Comparison of ENCODE assay signal across 15 mouse cellular contexts in genomic region chr1:133162981-133163380, GRCm38 (mm10). TPM values are rescaled to one million over a fixed set of nuclear protein-coding genes. Genes with fewer than 3 reads are reported as not detected.
DNase-seq lines count a peak whose midpoint lies in the region; ATAC-seq lines count a peak whose summit lies in the region.
"Had no signal": no experiment of that assay in that cellular context is flagged by ENCODE, and none has a peak within 500 bp of the region (broad histone marks: within the 10 kb centered on the region; RNA-seq: fewer than 3 reads in every experiment).

No protein-coding gene starts in this region.

- H3K9me3 ChIP-seq in forebrain, embryonic 13.5 days (replicated peaks) = no peaks in the 10 kb centered on the region
- no peaks in the 10 kb centered on the region for H3K9me3 ChIP-seq in forebrain, embryonic 15.5 days
- no peaks in the 10 kb centered on the region for H3K9me3 ChIP-seq in midbrain, embryonic 11.5 days (ENCODE audit: control insufficient read depth, low read length)
- no peaks in the 10 kb centered on the region for H3K9me3 ChIP-seq in midbrain, embryonic 16.5 days (replicated peaks; ENCODE audit: control insufficient read depth, low read length, poor library complexity, severe bottlenecking)
- H3K9me3 ChIP-seq in stomach, embryonic 16.5 days (replicated peaks; ENCODE audit: control insufficient read depth, low read length) = no peaks in the 10 kb centered on the region
- H3K9me3 ChIP-seq: embryonic facial prominence, embryonic 13.5 days had no signal

- peak; percentile 83 for DNase-seq in midbrain, embryonic 11.5 days (ENCODE audit: low spot score, missing footprints)
- peak; percentile 73 for DNase-seq in large intestine, adult 2 months (ENCODE audit: low read depth, low spot score)
- DNase-seq in left cerebral cortex, postnatal 36 days (ENCODE audit: low spot score in 2 of 2) = no peak
- DNase-seq: forebrain, postnatal 0 days; gastrocnemius, adult 2 months; kidney, adult 11 months; liver; lung, adult 2 months; right cerebral cortex, adult 18-20 months had no signal

- WGBS in forebrain, embryonic 13.5 days = 64% methylated on average over 8 of the region's 8 CpGs
- 60% methylated on average over 8 of the region's 8 CpGs for WGBS in forebrain, embryonic 15.5 days
- WGBS in midbrain, embryonic 11.5 days = 59% methylated on average over 8 of the region's 8 CpGs
- 55% methylated on average over 8 of the region's 8 CpGs for WGBS in midbrain, embryonic 16.5 days
- 18% methylated on average over 8 of the region's 8 CpGs for WGBS in large intestine, adult 2 months
- 35% methylated on average over 8 of the region's 8 CpGs for WGBS in stomach, embryonic 16.5 days

- H3K27me3 ChIP-seq in forebrain, embryonic 13.5 days = peaks cover 67% of the 10 kb centered on the region
- H3K27me3 ChIP-seq in forebrain, embryonic 15.5 days = peaks cover 40% of the 10 kb centered on the region
- H3K27me3 ChIP-seq in midbrain, embryonic 11.5 days (ENCODE audit: control insufficient read depth, insufficient read depth, low read length) = peaks cover 24% of the 10 kb centered on the region
- H3K27me3 ChIP-seq in midbrain, embryonic 16.5 days (ENCODE audit: control insufficient read depth, insufficient read depth, low read depth, low read length) = peaks cover 21% of the 10 kb centered on the region
- peaks cover 15% of the 10 kb centered on the region for H3K27me3 ChIP-seq in stomach, embryonic 16.5 days (ENCODE audit: control insufficient read depth, insufficient read depth, low read length)

- H3K4me1 ChIP-seq in forebrain, embryonic 13.5 days = peaks cover 26% of the 10 kb centered on the region
- H3K4me1 ChIP-seq in forebrain, embryonic 15.5 days = peaks cover 22% of the 10 kb centered on the region
- peaks cover 2% of the 10 kb centered on the region; the same call in 1 of the 2 replicates for H3K4me1 ChIP-seq in midbrain, embryonic 11.5 days (ENCODE audit: control insufficient read depth, insufficient read depth, low read length)
- peaks cover 13% of the 10 kb centered on the region for H3K4me1 ChIP-seq in midbrain, embryonic 16.5 days (ENCODE audit: control insufficient read depth, insufficient read depth, low read length)
- H3K4me1 ChIP-seq in stomach, embryonic 16.5 days (ENCODE audit: control insufficient read depth, insufficient read depth, low read length) = peaks cover 21% of the 10 kb centered on the region

- H3K27ac ChIP-seq in forebrain, embryonic 13.5 days = no peak overlapping the region
- H3K27ac ChIP-seq in forebrain, embryonic 15.5 days (replicated peaks) = no peak overlapping the region
- H3K27ac ChIP-seq in midbrain, embryonic 11.5 days (ENCODE audit: low read depth, low read length) = no peak overlapping the region
- no peak overlapping the region for H3K27ac ChIP-seq in midbrain, embryonic 16.5 days (ENCODE audit: low read length)
- peak overlapping the region; percentile 78 for H3K27ac ChIP-seq in stomach, embryonic 16.5 days (ENCODE audit: low read length)
- H3K27ac ChIP-seq: embryonic facial prominence, embryonic 13.5 days; gastrocnemius, adult 2 months had no signal

- H3K36me3 ChIP-seq in forebrain, embryonic 13.5 days (ENCODE audit: poor library complexity, severe bottlenecking) = no peaks in the 10 kb centered on the region
- H3K36me3 ChIP-seq in forebrain, embryonic 15.5 days = no peaks in the 10 kb centered on the region
- no peaks in the 10 kb centered on the region for H3K36me3 ChIP-seq in midbrain, embryonic 11.5 days (ENCODE audit: control insufficient read depth, insufficient read depth, low read length)
- no peaks in the 10 kb centered on the region for H3K36me3 ChIP-seq in midbrain, embryonic 16.5 days (ENCODE audit: control insufficient read depth, insufficient read depth, low read length)
- H3K36me3 ChIP-seq in stomach, embryonic 16.5 days (ENCODE audit: control insufficient read depth, insufficient read depth, low read length) = no peaks in the 10 kb centered on the region
- H3K36me3 ChIP-seq: embryonic facial prominence, embryonic 13.5 days had no signal

- H3K9ac ChIP-seq in forebrain, embryonic 13.5 days = no peak overlapping the region
- no peak overlapping the region for H3K9ac ChIP-seq in forebrain, embryonic 15.5 days (replicated peaks)
- H3K9ac ChIP-seq in midbrain, embryonic 11.5 days (ENCODE audit: low read length) = no peak overlapping the region
- no peak overlapping the region for H3K9ac ChIP-seq in midbrain, embryonic 16.5 days (ENCODE audit: low read depth, low read length)
- H3K9ac ChIP-seq in stomach, embryonic 16.5 days (ENCODE audit: low read length) = no peak overlapping the region

- 0 out of 2 replicates have a peak overlapping the region, but pooled peaks have one; percentile 97 for H3K4me2 ChIP-seq in forebrain, embryonic 13.5 days
- no peak overlapping the region for H3K4me2 ChIP-seq in forebrain, embryonic 15.5 days (replicated peaks)
- peak overlapping the region; percentile 99; the same call in 1 of the 2 replicates for H3K4me2 ChIP-seq in midbrain, embryonic 11.5 days
- no peak overlapping the region for H3K4me2 ChIP-seq in midbrain, embryonic 16.5 days (ENCODE audit: low read length)
- peak overlapping the region; percentile 93 for H3K4me2 ChIP-seq in stomach, embryonic 16.5 days (ENCODE audit: low read depth, low read length)

- no peak overlapping the region for H3K4me3 ChIP-seq in forebrain, embryonic 13.5 days
- no peak overlapping the region; the same call in 1 of the 2 replicates for H3K4me3 ChIP-seq in forebrain, embryonic 15.5 days
- H3K4me3 ChIP-seq in midbrain, embryonic 11.5 days (ENCODE audit: low read depth, low read length) = no peak overlapping the region
- no peak overlapping the region for H3K4me3 ChIP-seq in midbrain, embryonic 16.5 days (ENCODE audit: low read depth, low read length)
- H3K4me3 ChIP-seq in stomach, embryonic 16.5 days (replicated peaks; ENCODE audit: low read length) = peak overlapping the region; percentile 64

- intact Hi-C loops in left cerebral cortex, postnatal 36 days (cut with DNase I) = no loop called here

- no peak for ATAC-seq in forebrain, embryonic 13.5 days
- no peak for ATAC-seq in forebrain, embryonic 15.5 days (replicated peaks)
- no peak for ATAC-seq in midbrain, embryonic 11.5 days (ENCODE audit: low FRiP score)
- no peak for ATAC-seq in midbrain, embryonic 16.5 days
- no peak for ATAC-seq in stomach, embryonic 16.5 days (ENCODE audit: insufficient read depth, low FRiP score)
- no peak for ATAC-seq in megakaryocyte progenitor cell, adult 5-6 weeks (replicated peaks; ENCODE audit: poor library complexity)

RNA-seq across cellular contexts. Expression of gene Plekha6, which starts 1.0 kb away (rescaled TPM):
- 13.5 and 14.9 TPM in 2 replicates for polyA plus RNA-seq in forebrain, embryonic 13.5 days (2015; fragmentation: Nextera tagmentation; extraction: Ambion mirVana)
- polyA plus RNA-seq in forebrain, embryonic 15.5 days (2015; fragmentation: Nextera tagmentation; extraction: Ambion mirVana) = 10.6 and 12.8 TPM in 2 replicates
- 15.7 and 17.0 TPM in 2 replicates for polyA plus RNA-seq in midbrain, embryonic 11.5 days (2014; fragmentation: Nextera tagmentation; extraction: Ambion mirVana)
- 17.3 and 22.2 TPM in 2 replicates for polyA plus RNA-seq in midbrain, embryonic 16.5 days (2015; fragmentation: Nextera tagmentation; extraction: Ambion mirVana)
- polyA plus RNA-seq in large intestine, adult 2 months (2012; rRNA removed) = 45.8 and 82.8 TPM in 2 replicates
- 17.0 and 17.7 TPM in 2 replicates for polyA plus RNA-seq in stomach, embryonic 16.5 days (2015; fragmentation: Nextera tagmentation; extraction: Ambion mirVana)
- total RNA-seq in left cerebral cortex, postnatal 36 days (2021) = 10 to 100 TPM; 66.5 to 87.4 TPM
- 0.42 and 1.8 TPM in 2 replicates for total RNA-seq in megakaryocyte progenitor cell, adult 5-6 weeks (2015)
- total RNA-seq in megakaryocyte progenitor cell, adult 5-6 weeks (2017) = 1.1 and 2.2 TPM in 2 replicates

RNA-seq across cellular contexts. Expression of gene Ppp1r15b, which starts 32.0 kb away (rescaled TPM):
- 34.8 and 38.6 TPM in 2 replicates for polyA plus RNA-seq in forebrain, embryonic 13.5 days (2015; fragmentation: Nextera tagmentation; extraction: Ambion mirVana)
- 31.8 and 32.0 TPM in 2 replicates for polyA plus RNA-seq in forebrain, embryonic 15.5 days (2015; fragmentation: Nextera tagmentation; extraction: Ambion mirVana)
- polyA plus RNA-seq in midbrain, embryonic 11.5 days (2014; fragmentation: Nextera tagmentation; extraction: Ambion mirVana) = 49.5 and 53.0 TPM in 2 replicates
- 27.7 and 30.7 TPM in 2 replicates for polyA plus RNA-seq in midbrain, embryonic 16.5 days (2015; fragmentation: Nextera tagmentation; extraction: Ambion mirVana)
- polyA plus RNA-seq in large intestine, adult 2 months (2012; rRNA removed) = 26.2 and 42.7 TPM in 2 replicates
- 55.3 and 57.0 TPM in 2 replicates for polyA plus RNA-seq in stomach, embryonic 16.5 days (2015; fragmentation: Nextera tagmentation; extraction: Ambion mirVana)
- total RNA-seq in left cerebral cortex, postnatal 36 days (2021) = 10 to 100 TPM; 41.7 to 42.4 TPM
- 54.1 and 60.2 TPM in 2 replicates for total RNA-seq in megakaryocyte progenitor cell, adult 5-6 weeks (2015)
- total RNA-seq in megakaryocyte progenitor cell, adult 5-6 weeks (2017) = 86.1 and 90.7 TPM in 2 replicates

Comparison
In these comparisons a context has a peak if more than half of its experiments do, and no peak if none do; other contexts are left out.
1. H3K4me2 ChIP-seq: peak in forebrain, embryonic 13.5 days (single experiment), midbrain, embryonic 11.5 days (single experiment) and stomach, embryonic 16.5 days (single experiment); none in forebrain, embryonic 15.5 days (single experiment) and midbrain, embryonic 16.5 days (single experiment).
2. DNase-seq: peak in midbrain, embryonic 11.5 days (single experiment) and large intestine, adult 2 months (single experiment); none in left cerebral cortex, postnatal 36 days (0 of 2).